Mouse (Mus musculus) testis, adult 2 months (tissue): ENCODE results near the gene Hkdc1. TPM values are rescaled to one million over a fixed set of nuclear protein-coding genes. Genes with fewer than 3 reads are reported as not detected.

Source experiments
- H3K27ac ChIP-seq: fragments of 200-500 bp; 2 replicates; pipeline ENCODE4 v1.5.1; 2012; ENCODE audit warnings: low read depth, low read length; ENCODE audit not compliant: control insufficient read depth, insufficient read depth
- H3K27me3 ChIP-seq: fragments of 200-500 bp; 2 replicates; pipeline ENCODE4 v1.6.1; 2012; ENCODE audit warnings: mild to moderate bottlenecking, low read length, moderate library complexity; ENCODE audit not compliant: control insufficient read depth, insufficient read depth
- H3K36me3 ChIP-seq: fragments of 200-500 bp; 2 replicates; pipeline ENCODE4 v1.6.1; 2012; ENCODE audit warnings: mild to moderate bottlenecking, low read length; ENCODE audit not compliant: control insufficient read depth, insufficient read depth
- H3K4me1 ChIP-seq: fragments of 200-500 bp; 2 replicates; pipeline ENCODE4 v1.6.1; 2012; ENCODE audit warnings: low read length; ENCODE audit not compliant: control insufficient read depth, insufficient read depth
- H3K4me3 ChIP-seq: fragments of 200-500 bp; 2 replicates; pipeline ENCODE4 v1.5.1; 2012; ENCODE audit warnings: low read depth, mild to moderate bottlenecking, low read length, moderate library complexity, mixed read lengths; ENCODE audit not compliant: control insufficient read depth
- CTCF ChIP-seq: fragments of 200-500 bp; IDR thresholded peaks from 2 replicates; pipeline ENCODE4 v1.5.1; 2012; ENCODE audit warnings: low read depth, mild to moderate bottlenecking, inconsistent platforms, low read length, moderate library complexity; ENCODE audit not compliant: control insufficient read depth, insufficient read depth, insufficient replicate concordance
- POLR2A ChIP-seq: fragments of 200-500 bp; IDR thresholded peaks from 2 replicates; pipeline ENCODE4 v1.6.1; 2012; ENCODE audit warnings: low read depth, mild to moderate bottlenecking, inconsistent platforms, low read length, moderate library complexity; ENCODE audit not compliant: control insufficient read depth
- polyA plus RNA-seq: library from polyadenylated mRNA; depleted of rRNA; stranded (reverse); fragments of >200 nt; gene quantifications from 2 replicates; pipeline ENCODE4 v1.2.3, GENCODE M21; 2012

The Hkdc1 gene
- polyA plus RNA-seq, 1 experiment = 0.25 TPM

GRCm38 (mm10) chr10:62340095-62340731 is 82.1 kb downstream of the Hkdc1 start:
- TF ChIP-seq POLR2A (no peak; the same call in 1 of the 2 replicates), CTCF (no peak; the same call in 1 of the 2 replicates)
- H3K27me3 ChIP-seq = no peaks in the 10 kb centered on the region
- H3K36me3 ChIP-seq = no peaks in the 10 kb centered on the region
- peak overlapping the region; percentile 82 for H3K27ac ChIP-seq
- peak overlapping the region; percentile 96 for H3K4me3 ChIP-seq
- peaks cover 14% of the 10 kb centered on the region for H3K4me1 ChIP-seq

- Histone ChIP-seq H3K36me3 (no peaks in the 10 kb centered on the region), H3K4me3 (peak overlapping the region; percentile 96), H3K27me3 (no peaks in the 10 kb centered on the region), H3K27ac (peak overlapping the region; percentile 45; the same call in 1 of the 2 replicates), H3K4me1 (peaks cover 14% of the 10 kb centered on the region)
- TF ChIP-seq POLR2A (no peak), CTCF (no peak)
Observed at GRCm38 (mm10) chr10:62339211-62340094, 82.8 kb downstream of the Hkdc1 start.

- Histone ChIP-seq H3K27me3 (no peaks in the 10 kb centered on the region), H3K27ac (no peak overlapping the region), H3K4me1 (peaks cover 14% of the 10 kb centered on the region), H3K4me3 (no peak overlapping the region), H3K36me3 (no peaks in the 10 kb centered on the region)
- TF ChIP-seq POLR2A (no peak), CTCF (no peak)
Observed at GRCm38 (mm10) chr10:62338626-62339025, 83.7 kb downstream of the Hkdc1 start.

- Histone ChIP-seq H3K4me3 (no peak overlapping the region), H3K27ac (no peak overlapping the region), H3K27me3 (no peaks in the 10 kb centered on the region), H3K4me1 (peaks cover 14% of the 10 kb centered on the region), H3K36me3 (no peaks in the 10 kb centered on the region)
- TF ChIP-seq CTCF (no peak), POLR2A (no peak)
Observed at GRCm38 (mm10) chr10:62338176-62338575, 84.1 kb downstream of the Hkdc1 start.

GRCm38 (mm10) chr10:62336601-62337578 is 85.4 kb downstream of the Hkdc1 start:
- no peak overlapping the region for H3K4me3 ChIP-seq
- H3K36me3 ChIP-seq = no peaks in the 10 kb centered on the region
- TF ChIP-seq CTCF = no peak
- no peak for TF ChIP-seq POLR2A
- H3K27me3 ChIP-seq = no peaks in the 10 kb centered on the region
- peaks cover 14% of the 10 kb centered on the region for H3K4me1 ChIP-seq
- H3K27ac ChIP-seq = no peak overlapping the region

- no peak overlapping the region for H3K27ac ChIP-seq
- H3K36me3 ChIP-seq = no peaks in the 10 kb centered on the region
- no peak overlapping the region for H3K4me3 ChIP-seq
- H3K4me1 ChIP-seq = peaks cover 9% of the 10 kb centered on the region
- no peak for TF ChIP-seq CTCF
- TF ChIP-seq POLR2A = no peak
- H3K27me3 ChIP-seq = no peaks in the 10 kb centered on the region
Observed at GRCm38 (mm10) chr10:62335423-62335776, 86.9 kb downstream of the Hkdc1 start.
